Mouse (Mus musculus): ENCODE measurements at regions not wholly inside any gene's neighbourhood (a gene's known extent, or its start where the extent isn't known, plus 50 kb on each side); places are given as distances from the start of the nearest gene placed in this dataset.
"Not testable (repeated sequence)": the region's sequence is repeated elsewhere in the genome, so short reads cannot be mapped to it uniquely, and the experiment has no call there.

- POLR2A ChIA-PET = interaction anchor here in 2 of 4 experiments (0.5 to 2.7 kb wide), 8 partner anchors 8 to 196 kb away, joined by 3 to 16 read pairs (median 4); no protein-coding TSS in a partner anchor
- CTCF ChIA-PET = no interaction called here
Observed at GRCm38 (mm10) chrX:103250961-103251360, 64.5 kb upstream of the Nap1l2 start.

- CTCF ChIA-PET = not testable (repeated sequence)
- POLR2A ChIA-PET = interaction anchor here in 1 of 4 experiments (1.9 kb wide), 1 partner anchor 187 kb away, joined by 8 read pairs; no protein-coding TSS in a partner anchor
Observed at GRCm38 (mm10) chrX:103251478-103251877, 65.0 kb upstream of the Nap1l2 start.

- CTCF ChIA-PET = not testable (repeated sequence)
- POLR2A ChIA-PET = interaction anchor here in 3 of 4 experiments (0.6 to 1.0 kb wide), 8 partner anchors 37 to 1956 kb away, joined by 3 to 6 read pairs (median 3); no protein-coding TSS in a partner anchor
Observed at GRCm38 (mm10) chrX:103252056-103252850, 65.8 kb upstream of the Nap1l2 start.

GRCm38 (mm10) chrX:103252881-103253280 lies 66.4 kb upstream of the Nap1l2 start:
- ChIA-PET CTCF (no interaction called here), POLR2A (interaction anchor here in 3 of 4 experiments (0.6 to 1.0 kb wide), 6 partner anchors 36 to 1957 kb away, joined by 3 to 6 read pairs (median 3); no protein-coding TSS in a partner anchor)

- ChIA-PET CTCF (no interaction called here), POLR2A (interaction anchor here in 1 of 4 experiments (0.6 kb wide), 1 partner anchor 1029 kb away, joined by 4 read pairs; no protein-coding TSS in a partner anchor)
Observed at GRCm38 (mm10) chrX:103254867-103255266, 66.3 kb upstream of the Cdx4 start.

GRCm38 (mm10) chrX:103259882-103260281 lies 61.3 kb upstream of the Cdx4 start:
- ChIA-PET CTCF (interaction anchor here (0.6 to 1.6 kb wide), 22 partner anchors 8 to 282 kb away, joined by 3 to 16 read pairs (median 4); no protein-coding TSS in a partner anchor), POLR2A (interaction anchor here in 3 of 4 experiments (0.8 to 2.6 kb wide), 16 partner anchors 8 to 188 kb away, joined by 3 to 16 read pairs (median 4); no protein-coding TSS in a partner anchor)

All from embryonic stem cell, embryonic (primary cell).